29 mouse cellular contexts compared by ENCODE assay signal in the genomic region with DNA sequence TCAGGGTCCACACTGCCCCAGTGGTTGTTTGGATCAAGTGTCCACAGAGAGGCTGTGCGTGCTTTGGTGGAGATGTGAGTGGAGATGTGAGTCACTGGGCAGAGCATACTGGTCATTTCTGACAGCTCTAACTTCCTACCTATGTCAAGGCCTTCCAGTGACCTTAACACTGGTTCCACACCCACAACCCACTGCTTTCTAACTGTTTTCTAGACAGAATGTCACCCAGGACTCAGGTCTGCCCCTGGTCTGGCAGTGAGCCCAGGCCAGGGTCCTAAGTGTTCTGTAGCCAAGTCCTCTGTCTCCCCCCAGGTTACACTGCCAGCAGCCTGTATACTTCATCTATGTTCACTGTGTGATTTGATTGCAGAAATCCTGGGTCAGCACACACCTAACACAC.
DNase-seq lines count a peak whose midpoint lies in the region; ATAC-seq and TF ChIP-seq lines count a peak whose summit lies in the region.
"Had no signal": no experiment of that assay in that cellular context is flagged by ENCODE, and none has a peak within 500 bp of the region (broad histone marks: within the 10 kb centered on the region; RNA-seq: fewer than 3 reads in every experiment).

No protein-coding gene starts in this region.

- H3K27me3 ChIP-seq in forebrain, embryonic 10.5 days (ENCODE audit: poor library complexity, severe bottlenecking), result no peaks in the 10 kb centered on the region
- no peaks in the 10 kb centered on the region for H3K27me3 ChIP-seq in forebrain, embryonic 12.5 days
- no peaks in the 10 kb centered on the region for H3K27me3 ChIP-seq in kidney, embryonic 14.5 days (ENCODE audit: control insufficient read depth, insufficient read depth, low read length)
- H3K27me3 ChIP-seq in kidney, postnatal 0 days (ENCODE audit: insufficient read depth, low read length), result no peaks in the 10 kb centered on the region
- no peaks in the 10 kb centered on the region for H3K27me3 ChIP-seq in midbrain, embryonic 10.5 days (ENCODE audit: low read depth, poor library complexity, severe bottlenecking)
- no peaks in the 10 kb centered on the region for H3K27me3 ChIP-seq in midbrain, embryonic 13.5 days
- H3K27me3 ChIP-seq: embryonic facial prominence, embryonic 13.5 days; heart, embryonic 13.5 days; hindbrain, embryonic 12.5 days; hindbrain, embryonic 15.5 days had no signal

- no peak for DNase-seq in forebrain, embryonic 10.5 days (ENCODE audit: extremely low spot score, low spot score)
- no peak for DNase-seq in kidney, postnatal 4 days
- no peak for DNase-seq in kidney, postnatal 0 days (ENCODE audit: low spot score)
- DNase-seq in kidney, postnatal 36 days, result no peak
- no peak for DNase-seq in midbrain, embryonic 10.5 days (ENCODE audit: low spot score)
- DNase-seq: adrenal gland, postnatal 10 days; cerebellum, adult 11-12 months; cerebellum, adult 8-10 months; cerebellum, postnatal 10 days; cerebellum, postnatal 36 days; embryo, embryonic 11 days; forebrain, postnatal 0 days; gastrocnemius, adult 2 months; gastrocnemius, postnatal 14 days; heart, adult 18-20 months; heart, postnatal 14 days; heart, postnatal 4 days had no signal

- no peaks in the 10 kb centered on the region for H3K9me3 ChIP-seq in forebrain, embryonic 10.5 days
- no peaks in the 10 kb centered on the region for H3K9me3 ChIP-seq in forebrain, embryonic 12.5 days
- H3K9me3 ChIP-seq in kidney, embryonic 14.5 days (ENCODE audit: control insufficient read depth, low read length), result no peaks in the 10 kb centered on the region
- H3K9me3 ChIP-seq in kidney, postnatal 0 days (replicated peaks; ENCODE audit: low read length), result no peaks in the 10 kb centered on the region
- no peaks in the 10 kb centered on the region for H3K9me3 ChIP-seq in midbrain, embryonic 10.5 days (replicated peaks)
- no peaks in the 10 kb centered on the region for H3K9me3 ChIP-seq in midbrain, embryonic 13.5 days
- H3K9me3 ChIP-seq: embryonic facial prominence, embryonic 10.5 days; embryonic facial prominence, embryonic 13.5 days; heart, embryonic 10.5 days; heart, embryonic 13.5 days; hindbrain, embryonic 12.5 days; hindbrain, embryonic 15.5 days had no signal

- H3K9ac ChIP-seq in forebrain, embryonic 12.5 days, result no peak overlapping the region
- no peak overlapping the region for H3K9ac ChIP-seq in kidney, embryonic 14.5 days (ENCODE audit: low read depth, low read length)
- H3K9ac ChIP-seq in kidney, postnatal 0 days (ENCODE audit: low read depth, low read length), result no peak overlapping the region
- no peak overlapping the region for H3K9ac ChIP-seq in midbrain, embryonic 13.5 days (replicated peaks)
- H3K9ac ChIP-seq: embryonic facial prominence, embryonic 13.5 days; forebrain, postnatal 0 days; heart, embryonic 13.5 days; hindbrain, embryonic 12.5 days; hindbrain, embryonic 15.5 days had no signal

- H3K36me3 ChIP-seq in forebrain, embryonic 10.5 days (replicated peaks), result peaks cover 14% of the 10 kb centered on the region
- H3K36me3 ChIP-seq in forebrain, embryonic 12.5 days (replicated peaks), result no peaks in the 10 kb centered on the region
- H3K36me3 ChIP-seq in kidney, embryonic 14.5 days (ENCODE audit: control insufficient read depth, insufficient read depth, low read length), result no peaks in the 10 kb centered on the region
- no peaks in the 10 kb centered on the region for H3K36me3 ChIP-seq in kidney, postnatal 0 days (ENCODE audit: insufficient read depth, low read length)
- H3K36me3 ChIP-seq in midbrain, embryonic 10.5 days, result peaks cover 13% of the 10 kb centered on the region
- 0 out of 2 replicates have a peak, but pooled peaks cover 4% of the 10 kb centered on the region for H3K36me3 ChIP-seq in midbrain, embryonic 13.5 days
- H3K36me3 ChIP-seq: hindbrain, embryonic 15.5 days had no signal

- peaks cover 47% of the 10 kb centered on the region for H3K4me1 ChIP-seq in forebrain, embryonic 10.5 days
- H3K4me1 ChIP-seq in forebrain, embryonic 12.5 days, result peaks cover 28% of the 10 kb centered on the region
- H3K4me1 ChIP-seq in kidney, embryonic 14.5 days (ENCODE audit: control insufficient read depth, insufficient read depth, low read length), result 0 out of 2 replicates have a peak, but pooled peaks cover 5% of the 10 kb centered on the region
- H3K4me1 ChIP-seq in kidney, postnatal 0 days (replicated peaks; ENCODE audit: insufficient read depth, low read length), result peaks cover 4% of the 10 kb centered on the region
- peaks cover 35% of the 10 kb centered on the region for H3K4me1 ChIP-seq in midbrain, embryonic 10.5 days
- peaks cover 15% of the 10 kb centered on the region for H3K4me1 ChIP-seq in midbrain, embryonic 13.5 days (replicated peaks)
- H3K4me1 ChIP-seq: hindbrain, embryonic 15.5 days had no signal

- WGBS in forebrain, embryonic 10.5 days, result 100% methylated on average over 1 of the region's 1 CpGs
- WGBS in forebrain, embryonic 12.5 days, result 96% methylated on average over 1 of the region's 1 CpGs
- WGBS in kidney, embryonic 14.5 days, result 70% methylated on average over 1 of the region's 1 CpGs
- WGBS in kidney, postnatal 0 days, result 87% methylated on average over 1 of the region's 1 CpGs
- WGBS in midbrain, embryonic 10.5 days, result 90% methylated on average over 1 of the region's 1 CpGs
- WGBS in midbrain, embryonic 13.5 days, result 87% methylated on average over 1 of the region's 1 CpGs

- no peak for ATAC-seq in forebrain, embryonic 12.5 days (ENCODE audit: low FRiP score)
- no peak for ATAC-seq in kidney, embryonic 14.5 days (ENCODE audit: low FRiP score, low TSS enrichment)
- ATAC-seq in kidney, postnatal 0 days (replicated peaks; ENCODE audit: low FRiP score, low read depth), result no peak
- ATAC-seq in midbrain, embryonic 13.5 days, result no peak
- ATAC-seq: CD4-positive, CD25-positive, alpha-beta regulatory T cell, adult 4 months; forebrain, embryonic 14.5 days; forebrain, postnatal 0 days had no signal

- H3K4me3 ChIP-seq in forebrain, embryonic 10.5 days, result no peak overlapping the region
- no peak overlapping the region for H3K4me3 ChIP-seq in forebrain, embryonic 12.5 days (replicated peaks)
- no peak overlapping the region for H3K4me3 ChIP-seq in kidney, embryonic 14.5 days (ENCODE audit: low read length)
- no peak overlapping the region for H3K4me3 ChIP-seq in kidney, postnatal 0 days (replicated peaks; ENCODE audit: low read depth, low read length)
- no peak overlapping the region for H3K4me3 ChIP-seq in midbrain, embryonic 10.5 days
- no peak overlapping the region for H3K4me3 ChIP-seq in midbrain, embryonic 13.5 days (replicated peaks)
- H3K4me3 ChIP-seq: embryonic facial prominence, embryonic 10.5 days; embryonic facial prominence, embryonic 13.5 days; erythroblast, embryonic 14.5 days; gastrocnemius, adult 2 months; heart, embryonic 10.5 days; heart, embryonic 13.5 days; hindbrain, embryonic 12.5 days; hindbrain, embryonic 15.5 days had no signal

- peak overlapping the region; percentile 66 for H3K27ac ChIP-seq in forebrain, embryonic 10.5 days
- no peak overlapping the region for H3K27ac ChIP-seq in forebrain, embryonic 12.5 days
- peak overlapping the region; percentile 2; the same call in 1 of the 2 replicates for H3K27ac ChIP-seq in kidney, embryonic 14.5 days (ENCODE audit: low read depth, low read length)
- 0 out of 2 replicates have a peak overlapping the region, but pooled peaks have one; percentile 8 for H3K27ac ChIP-seq in kidney, postnatal 0 days
- H3K27ac ChIP-seq in midbrain, embryonic 10.5 days (replicated peaks), result peak overlapping the region; percentile 79; the same call in 1 of the 2 replicates
- no peak overlapping the region for H3K27ac ChIP-seq in midbrain, embryonic 13.5 days
- H3K27ac ChIP-seq: embryonic facial prominence, embryonic 10.5 days; embryonic facial prominence, embryonic 13.5 days; gastrocnemius, adult 2 months; heart, embryonic 10.5 days; heart, embryonic 13.5 days; hindbrain, embryonic 12.5 days; hindbrain, embryonic 15.5 days had no signal

- TF ChIP-seq CTCF in kidney, postnatal 0 days (IDR thresholded peaks at IDR 0.05; ENCODE audit: low read depth), result no peak

- H3K4me2 ChIP-seq in forebrain, embryonic 12.5 days, result no peak overlapping the region
- no peak overlapping the region for H3K4me2 ChIP-seq in kidney, embryonic 14.5 days (replicated peaks; ENCODE audit: low read depth, low read length)
- no peak overlapping the region for H3K4me2 ChIP-seq in kidney, postnatal 0 days (ENCODE audit: low read length)
- no peak overlapping the region for H3K4me2 ChIP-seq in midbrain, embryonic 13.5 days (replicated peaks)
- H3K4me2 ChIP-seq: embryonic facial prominence, embryonic 13.5 days; heart, embryonic 13.5 days; hindbrain, embryonic 12.5 days; hindbrain, embryonic 15.5 days had no signal

Comparison
In these comparisons a context has a peak if more than half of its experiments do, and no peak if none do; other contexts are left out.
1. H3K27ac ChIP-seq: peak in forebrain, embryonic 10.5 days (single experiment), kidney, embryonic 14.5 days (single experiment), kidney, postnatal 0 days (single experiment) and midbrain, embryonic 10.5 days (single experiment); none in forebrain, embryonic 12.5 days (single experiment) and midbrain, embryonic 13.5 days (single experiment).